Mouse (Mus musculus) brain, embryonic 14.5 days (tissue): Measurements from ENCODE around the gene Gas6.

Experiments
- CTCF ChIP-seq: fragments of 200-500 bp; IDR thresholded peaks from 2 replicates; pipeline ENCODE4 v1.5.1; 2012; ENCODE audit warnings: inconsistent platforms, mild to moderate bottlenecking, moderate library complexity, borderline replicate concordance; ENCODE audit not compliant: insufficient read depth, insufficient read length; ENCODE audit errors: extremely low read depth
- POLR2A ChIP-seq: fragments of 200-500 bp; IDR thresholded peaks from 2 replicates; pipeline ENCODE4 v1.6.1; 2012; ENCODE audit warnings: mild to moderate bottlenecking, inconsistent platforms, borderline replicate concordance; ENCODE audit not compliant: poor library complexity, insufficient read depth, insufficient read length, severe bottlenecking; ENCODE audit errors: extremely low read depth

DNA sequence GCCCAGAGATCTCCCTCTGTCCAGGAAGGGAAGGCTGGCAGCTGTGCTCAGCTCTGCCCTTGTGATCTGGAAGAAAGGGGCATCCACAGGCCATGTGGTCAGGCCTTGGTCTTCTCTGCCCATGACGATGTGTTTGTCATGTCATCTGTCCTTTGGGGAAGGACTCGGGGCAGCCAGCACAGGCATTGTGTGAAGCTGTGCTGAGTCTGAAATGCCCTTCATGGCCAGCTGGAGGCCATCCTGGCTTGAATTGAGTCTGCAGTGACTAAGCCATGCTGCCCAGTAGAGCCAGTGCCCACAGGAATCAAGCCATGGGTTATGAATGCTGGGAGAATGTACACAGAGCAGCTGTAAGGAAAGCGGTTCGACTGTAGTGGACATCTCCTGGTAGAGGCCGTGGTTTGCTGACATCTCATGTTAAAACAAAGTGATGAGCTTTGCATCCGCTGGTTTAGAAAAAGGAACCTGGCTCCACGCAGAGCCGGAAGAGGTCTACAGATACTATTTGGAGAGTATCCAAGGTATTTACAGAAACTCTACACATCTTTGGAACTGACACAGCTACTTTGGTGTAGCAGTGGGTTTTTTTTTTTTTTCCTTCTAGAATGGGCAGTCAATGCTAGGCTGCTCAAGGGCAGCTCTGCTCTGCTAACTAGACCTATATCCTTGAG lies 9.8 kb upstream of the Gas6 start:
- TF ChIP-seq CTCF (no peak), POLR2A (no peak)
